Mouse (Mus musculus) kidney, adult 2 months (tissue): ENCODE measurements around the gene Creg1.

ENCODE experiments used
- CTCF ChIP-seq: fragments of 200-500 bp; conservative IDR thresholded peaks from 2 replicates; pipeline ENCODE4 v1.5.1; 2011; ENCODE audit warnings: low read depth, mild to moderate bottlenecking, control low read depth, low read length, moderate library complexity, mixed read lengths; ENCODE audit not compliant: insufficient read depth, insufficient read length
- POLR2A ChIP-seq: fragments of 200-500 bp; IDR thresholded peaks from one replicate; pipeline ENCODE4 v1.6.1; 2011; ENCODE audit warnings: low read depth, low read length, control low read depth

- no peak for TF ChIP-seq CTCF
- no peak for TF ChIP-seq POLR2A
Observed at GRCm38 (mm10) chr1:165718543-165719105, 44.9 kb upstream of the Creg1 start.
